Mouse (Mus musculus) spleen, postnatal 14 days (tissue): ENCODE measurements around the gene Nisch.

Source experiments
- DNase-seq, 2 experiments: peaks; one replicate each; pipeline ENCODE4 v3.0.0; 2021 to 2022; ENCODE audit warnings: low spot score in 2 of 2

The Nisch gene

DNA sequence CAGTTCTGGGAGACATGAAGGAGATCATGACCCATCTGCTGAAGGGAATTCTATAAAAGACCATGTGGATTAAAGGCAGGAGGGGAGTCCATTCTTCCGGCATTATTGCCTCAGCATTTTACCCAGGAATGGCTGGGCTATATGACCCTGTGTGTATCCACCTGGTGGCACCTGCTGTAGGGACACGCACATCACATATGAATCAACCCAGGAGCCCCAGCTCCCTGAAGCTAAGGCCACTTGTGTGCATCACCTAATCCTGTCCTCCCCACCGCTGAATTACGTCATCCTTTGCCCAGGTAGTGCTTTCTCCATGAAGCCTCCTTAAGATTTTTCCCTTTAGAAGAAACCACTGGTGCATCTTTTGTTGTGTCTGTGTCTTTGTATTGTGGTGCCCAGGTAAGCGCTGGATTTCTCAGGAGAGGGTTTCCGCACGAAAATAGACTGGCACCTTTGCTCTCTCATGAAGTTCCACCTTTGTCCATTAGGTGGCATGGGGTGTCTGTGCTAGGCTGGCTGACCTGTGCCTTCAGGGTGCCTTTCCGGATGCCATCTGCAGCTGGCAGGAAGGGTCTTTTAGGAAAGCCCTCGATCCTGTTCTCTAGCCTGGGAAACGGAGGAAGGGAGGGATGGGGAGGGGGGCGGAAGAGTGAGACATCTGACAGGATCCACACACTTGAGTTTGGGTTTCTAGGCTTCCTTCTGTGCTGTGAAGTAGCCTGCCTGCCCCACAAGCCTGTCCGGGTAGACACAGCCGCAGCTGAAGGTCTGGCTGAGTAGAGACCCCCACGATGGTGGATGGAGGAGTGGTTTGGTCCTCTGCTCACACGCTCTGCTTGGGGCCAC lies 1.4 kb downstream of the Nisch start:
- DNase-seq: peak in 1 of 2 experiments; percentile 61

- no peak for DNase-seq
Measured at GRCm38 (mm10) chr14:31214684-31215083, 2.1 kb downstream of the Nisch start.

DNA sequence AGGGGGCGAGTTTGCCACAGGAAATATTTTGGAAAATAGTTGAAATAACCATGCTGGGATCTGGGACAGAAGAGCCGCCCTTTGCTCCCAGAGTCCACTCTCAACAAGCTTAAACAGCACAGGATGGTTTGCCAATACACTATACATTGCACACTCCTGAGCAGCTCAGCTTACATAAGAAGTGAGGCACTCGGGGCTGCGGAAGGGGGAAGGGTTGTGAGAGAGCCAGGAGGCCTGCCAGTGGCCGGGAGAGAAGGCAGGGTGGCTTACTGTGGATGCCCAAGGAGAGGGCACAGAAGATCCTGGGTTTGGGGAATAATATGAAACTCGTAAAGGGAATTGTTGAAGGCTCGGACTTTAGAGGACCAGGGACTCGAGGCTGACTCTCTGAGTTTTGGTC lies 2.9 kb downstream of the Nisch start:
- DNase-seq: no peak

DNA sequence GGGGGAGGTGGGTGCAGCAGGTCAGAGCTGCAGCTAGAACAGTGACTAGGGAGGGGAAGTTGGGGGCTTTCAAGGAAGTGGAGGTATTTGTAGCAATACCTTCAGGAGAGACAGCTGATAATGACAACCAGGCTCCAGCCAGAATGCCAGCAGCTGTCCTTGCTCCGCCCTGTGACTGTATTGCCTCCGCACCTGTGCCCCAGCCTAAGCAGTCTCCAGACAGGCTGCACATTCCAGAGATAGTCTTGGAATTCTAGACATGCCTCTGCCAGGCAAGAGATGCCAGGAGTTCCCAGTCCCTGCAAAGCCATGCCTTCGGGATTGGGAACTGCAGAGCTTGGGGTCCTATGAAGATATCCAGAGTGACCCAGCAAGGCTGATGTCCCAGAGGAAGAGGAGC lies 4.2 kb downstream of the Nisch start:
- DNase-seq: no peak

- DNase-seq: no peak
Measured at GRCm38 (mm10) chr14:31211854-31212253, 4.9 kb downstream of the Nisch start.

GRCm38 (mm10) chr14:31209133-31209557 lies 7.6 kb downstream of the Nisch start:
- no peak for DNase-seq

GRCm38 (mm10) chr14:31208084-31208483 lies 8.7 kb downstream of the Nisch start, which contains the start of gene Tnnc1:
TSS of gene Tnnc1 (plus strand) at chr14:31208312.
- DNase-seq: no peak

GRCm38 (mm10) chr14:31207070-31207830 lies 9.5 kb downstream of the Nisch start:
- DNase-seq: no peak

GRCm38 (mm10) chr14:31206472-31206981 lies 10.2 kb downstream of the Nisch start:
- peak; percentile 87 to 90 for DNase-seq

DNA sequence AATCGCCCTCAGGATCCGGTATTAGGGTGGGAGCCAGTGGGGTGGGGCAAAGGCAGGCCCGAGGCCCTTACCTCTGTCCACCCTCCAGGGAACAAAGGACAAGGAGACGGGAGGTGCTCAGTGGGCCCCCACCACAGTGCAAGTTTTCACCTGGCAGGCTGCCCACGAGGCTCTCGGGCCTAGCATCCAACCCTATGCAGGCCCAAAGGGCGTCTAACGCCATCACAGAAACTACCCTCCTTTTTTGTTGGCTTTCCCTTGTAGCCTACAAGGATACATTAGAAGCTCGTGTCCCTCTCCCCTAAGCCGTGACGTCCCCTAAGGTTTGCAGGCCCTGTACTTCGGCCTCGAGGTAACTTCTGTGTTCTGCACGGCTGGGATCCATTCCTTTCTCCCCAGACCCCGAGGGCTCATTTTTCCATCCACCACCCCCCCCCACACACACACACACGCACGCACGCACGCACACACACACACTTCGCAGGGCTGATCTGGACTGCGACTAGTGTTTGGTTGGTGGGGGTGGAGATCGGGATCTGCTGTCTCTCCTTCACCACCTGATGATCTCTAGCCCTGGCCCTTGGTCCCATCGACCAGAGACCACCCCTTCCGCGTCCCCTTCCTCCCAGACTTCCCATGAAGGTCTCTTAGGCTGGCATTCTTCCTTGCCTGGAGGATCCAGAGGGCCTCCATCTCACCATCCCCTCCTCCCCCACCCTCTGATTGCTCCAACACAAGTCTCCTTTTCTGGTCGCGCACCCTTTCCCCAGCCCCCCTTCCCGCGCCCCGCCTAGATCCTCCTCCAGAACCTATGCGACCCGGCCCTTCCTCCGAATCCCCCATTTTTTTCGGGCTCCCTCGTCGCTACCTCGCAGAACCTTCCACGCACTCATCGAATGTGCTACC lies 10.9 kb downstream of the Nisch start:
- DNase-seq: no peak

- no peak for DNase-seq
Measured at GRCm38 (mm10) chr14:31205244-31205561, 11.5 kb downstream of the Nisch start.

DNA sequence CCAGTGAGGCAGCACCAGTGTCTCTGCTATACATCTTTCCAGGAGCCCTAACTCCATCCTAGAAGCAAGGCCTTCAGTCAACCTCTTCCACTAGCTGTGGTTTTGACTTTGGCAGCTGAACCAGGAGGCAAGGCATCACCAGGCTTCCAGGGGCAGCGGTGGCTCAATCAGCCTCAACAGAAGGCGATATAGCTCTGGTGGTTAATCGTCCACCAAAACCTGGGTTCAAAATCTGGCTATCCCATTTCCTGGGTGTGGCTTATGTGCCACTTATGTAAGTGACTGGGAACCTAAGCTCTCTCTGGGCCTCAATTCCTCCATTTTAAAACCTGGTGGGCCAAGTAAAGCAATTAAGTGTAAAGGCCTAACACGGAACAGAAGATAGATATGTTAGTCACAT lies 11.9 kb downstream of the Nisch start:
- DNase-seq: no peak

DNA sequence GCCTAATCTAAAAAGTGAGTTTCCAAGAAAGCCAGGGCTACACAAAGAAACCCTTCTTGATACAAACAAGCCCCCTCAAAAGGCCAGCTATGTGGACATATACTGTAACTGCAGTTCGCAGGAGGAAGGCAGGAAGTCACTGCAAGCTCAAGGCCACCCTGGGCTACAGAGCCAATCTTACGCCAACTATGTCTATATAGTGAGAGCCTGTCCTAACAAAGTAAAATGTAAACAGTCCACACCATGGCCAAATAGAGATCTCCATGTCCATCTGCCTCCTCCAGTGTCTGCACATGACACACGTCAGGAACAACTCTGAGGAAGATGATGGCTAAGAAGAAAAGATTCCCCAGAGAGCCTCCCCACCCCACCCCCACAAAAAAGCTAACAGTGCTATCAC lies 16.7 kb downstream of the Nisch start:
- no peak for DNase-seq

- no peak for DNase-seq
Measured at GRCm38 (mm10) chr14:31199599-31199998, 17.1 kb downstream of the Nisch start.

GRCm38 (mm10) chr14:31197547-31198516 lies 18.9 kb downstream of the Nisch start:
- no peak for DNase-seq

DNA sequence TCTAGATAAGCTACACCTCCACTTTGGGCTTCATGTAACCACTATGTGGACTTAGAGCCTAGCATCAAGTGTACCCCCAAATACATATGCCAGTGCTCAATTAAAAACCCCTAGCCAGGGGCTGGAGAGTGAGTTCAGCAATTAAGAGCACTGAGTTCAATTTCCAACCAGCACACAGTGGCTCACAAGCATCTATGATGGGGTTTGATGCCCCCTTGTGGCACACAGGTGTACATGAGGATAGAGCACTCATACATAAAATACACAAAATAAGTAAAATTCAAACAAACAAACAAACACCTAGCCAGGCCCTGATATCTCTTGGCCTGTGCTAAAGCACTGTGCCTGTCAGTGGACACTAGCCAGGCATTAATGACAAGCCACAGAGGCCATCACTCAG lies 20.8 kb downstream of the Nisch start:
- DNase-seq: no peak

DNA sequence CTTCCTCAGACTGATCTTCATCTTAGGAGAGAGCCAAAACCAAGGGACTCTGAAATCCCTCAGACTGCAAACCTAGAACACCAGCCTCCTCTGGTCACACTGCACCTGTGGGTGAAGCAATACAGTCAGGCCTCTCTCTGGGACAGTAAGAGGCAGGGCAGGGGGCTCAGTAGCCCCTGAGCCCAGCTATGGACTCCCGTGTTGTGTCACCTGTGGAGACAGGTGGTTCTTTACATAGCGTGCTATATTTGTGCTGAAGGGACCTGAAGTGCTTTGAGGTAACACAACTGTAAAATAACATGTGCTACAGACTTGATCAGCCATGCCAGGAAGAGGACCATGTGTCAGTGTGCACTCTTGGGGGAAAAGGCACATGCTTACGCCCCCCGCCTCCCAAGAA lies 21.2 kb downstream of the Nisch start:
- no peak for DNase-seq

DNA sequence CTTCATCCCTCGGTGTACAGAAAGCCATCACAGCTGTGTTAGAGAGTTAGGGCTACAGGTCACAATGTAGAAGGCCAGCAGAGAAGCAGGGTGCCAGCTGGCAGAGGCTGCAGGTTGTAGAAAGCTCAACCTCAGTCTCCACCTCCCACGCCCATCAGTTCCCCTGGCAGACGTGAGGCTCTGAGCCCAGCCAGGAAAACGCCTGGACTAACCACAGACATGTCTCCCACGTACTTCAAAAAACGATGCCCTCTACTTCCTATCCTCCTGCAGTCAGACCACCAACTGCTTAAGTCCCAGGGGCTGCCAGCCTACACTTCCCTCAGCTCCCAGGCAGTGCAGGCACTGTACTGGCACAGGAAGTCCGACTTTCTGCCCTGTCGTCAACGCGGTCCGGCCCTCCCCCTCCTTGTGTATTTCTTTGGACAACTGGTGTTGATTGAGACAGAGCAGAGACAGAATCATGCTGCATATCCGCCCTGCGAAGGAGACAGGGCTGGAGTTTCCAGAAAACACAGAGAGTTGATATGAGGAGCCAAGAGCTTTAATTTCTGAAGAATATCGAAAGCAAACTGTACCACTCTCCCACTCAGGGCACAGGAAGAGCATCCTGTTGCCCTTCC lies 21.7 kb downstream of the Nisch start:
- DNase-seq: no peak

DNA sequence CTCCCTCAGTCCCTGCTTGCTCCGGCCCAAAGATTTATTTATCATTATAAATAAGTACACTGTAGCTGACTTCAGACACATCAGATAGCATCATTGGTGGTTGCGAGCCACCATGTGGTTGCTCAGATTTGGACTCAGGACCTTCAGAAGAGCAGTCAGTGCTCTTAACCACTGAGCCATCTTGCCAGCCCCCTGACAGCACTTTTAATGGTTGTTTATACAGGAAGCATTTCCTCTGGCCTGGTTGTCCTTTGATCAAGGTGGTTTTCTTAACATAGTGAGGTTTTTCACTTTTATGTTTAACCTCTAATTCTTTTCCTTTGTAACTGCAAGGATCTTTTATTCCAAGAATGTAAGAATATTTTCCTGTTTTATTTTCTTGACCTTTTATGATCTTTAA lies 22.3 kb downstream of the Nisch start:
- no peak for DNase-seq

DNA sequence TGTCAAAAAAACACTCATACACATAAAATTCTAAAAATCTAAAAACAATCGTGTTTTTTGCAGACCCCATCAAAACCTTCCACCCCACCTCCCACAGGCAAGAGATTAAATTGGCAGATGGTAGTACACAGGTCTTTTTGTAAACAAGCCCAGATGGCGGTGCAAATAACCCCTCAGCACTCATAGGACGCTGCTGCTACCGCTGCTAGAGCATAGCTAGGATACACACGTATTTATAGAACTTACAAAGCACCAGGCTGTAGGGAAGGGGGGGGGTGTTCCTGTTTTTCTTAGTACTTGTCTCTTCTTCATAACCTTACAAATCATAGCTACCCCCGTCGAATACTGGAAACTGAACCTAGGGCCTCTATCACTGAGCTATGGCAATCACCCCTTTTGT lies 23.0 kb downstream of the Nisch start:
- DNase-seq: no peak
